Mouse (Mus musculus) frontal cortex, postnatal 10 days (tissue): ENCODE measurements around the gene Dll1.

ENCODE experiments used
- DNase-seq, 2 experiments: peaks; one replicate each; pipeline ENCODE4 v3.0.0; 2022; ENCODE audit warnings: low spot score in 2 of 2, mixed read lengths in 1 of 2

Dll1 gene

DNA sequence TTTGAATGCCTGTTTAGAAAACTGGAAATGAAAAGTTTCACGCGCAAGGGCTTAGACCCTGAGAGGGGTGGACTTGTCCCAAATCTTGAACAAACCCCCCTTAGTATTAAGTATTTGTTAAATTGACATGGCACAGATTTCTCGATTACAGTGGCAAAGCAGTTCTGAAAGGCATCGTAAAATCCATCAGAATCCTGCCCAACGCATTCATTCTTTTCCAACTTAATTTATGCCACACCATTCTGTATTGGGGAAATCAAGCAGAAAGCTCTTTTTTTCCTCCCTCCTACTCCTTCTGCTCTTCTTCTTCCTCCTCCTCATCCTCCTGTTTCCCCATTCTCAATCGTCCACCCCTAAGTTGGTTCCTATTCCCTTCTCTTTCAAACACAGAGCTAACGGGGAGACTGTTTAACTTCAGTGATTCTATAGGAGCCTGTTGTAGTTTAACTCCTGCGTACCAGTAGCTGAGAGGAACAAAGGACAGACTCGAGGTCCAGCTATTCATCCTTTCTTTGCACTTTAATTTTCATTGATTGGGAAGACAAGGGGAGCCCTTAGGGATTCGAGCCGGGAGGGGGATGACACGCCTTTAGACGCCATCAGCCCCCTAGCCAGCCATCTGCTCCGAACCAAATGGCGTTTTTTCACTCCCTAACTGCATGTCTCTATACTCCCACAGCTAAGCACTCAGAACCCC lies 1.9 kb upstream of the Dll1 start:
- DNase-seq = no peak

DNA sequence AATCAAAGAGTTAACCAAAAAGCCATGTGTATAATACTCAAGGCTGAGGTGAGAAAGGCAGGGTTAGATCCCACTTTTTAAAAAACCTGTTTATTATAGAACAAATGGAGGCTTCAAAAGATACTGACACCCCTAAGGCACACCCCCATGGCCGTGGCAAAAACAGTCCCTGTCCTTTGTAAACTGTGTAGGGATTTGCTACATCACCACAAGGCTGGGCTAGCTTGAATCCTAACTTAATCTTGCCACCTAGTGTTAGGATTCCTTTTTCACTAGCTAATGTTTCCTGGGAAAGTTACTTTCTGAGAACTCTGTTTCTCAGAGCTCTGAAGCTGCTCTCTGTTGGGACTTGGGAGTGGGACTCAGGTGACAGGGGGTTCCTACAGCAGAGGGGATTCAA lies 1.2 kb upstream of the Dll1 start:
- DNase-seq = no peak

DNA sequence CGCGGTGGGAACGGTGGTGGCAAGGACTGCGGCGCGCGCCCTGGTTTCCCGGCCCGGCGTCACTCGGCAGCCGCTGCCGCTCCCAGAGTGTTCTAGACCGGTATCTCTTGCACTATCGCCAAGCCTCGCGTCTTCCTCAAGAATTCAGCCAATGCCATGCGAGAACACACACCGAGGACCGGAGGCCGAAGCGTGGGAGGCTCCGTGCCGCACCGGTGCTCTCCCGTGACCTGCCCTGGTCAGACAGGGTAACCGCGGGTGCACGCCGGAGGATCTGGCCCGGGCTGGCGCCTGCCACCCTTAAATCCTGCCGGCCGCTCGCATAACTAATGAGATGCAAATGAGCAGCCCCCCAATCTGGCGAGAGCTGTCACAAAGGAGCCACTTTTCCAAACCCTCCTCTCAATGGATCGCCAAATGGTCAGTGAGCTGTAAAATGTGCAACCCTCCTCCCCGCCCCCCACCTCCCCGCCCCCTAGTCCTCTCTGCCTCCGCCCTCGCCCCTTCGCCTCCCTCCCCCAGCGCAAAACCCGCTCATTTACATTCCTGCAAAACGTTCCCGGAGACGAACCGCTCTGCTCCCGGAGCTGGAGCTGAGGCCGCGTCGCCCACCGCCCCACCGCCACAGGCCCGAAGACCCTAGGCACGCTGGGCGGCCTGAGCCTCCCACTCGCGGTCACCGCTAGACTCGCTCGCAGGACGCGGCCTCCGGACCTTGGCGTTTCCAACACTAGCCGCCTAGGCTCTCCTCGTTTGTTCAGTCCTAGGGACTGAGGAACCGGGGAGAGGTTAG lies 775 bp downstream of the Dll1 start:
- DNase-seq = peak; percentile 58 to 74

- DNase-seq = no peak
Observed at GRCm38 (mm10) chr17:15375224-15375623, 1.4 kb downstream of the Dll1 start.

GRCm38 (mm10) chr17:15374321-15375141 lies 2.1 kb downstream of the Dll1 start:
- DNase-seq = no peak

DNA sequence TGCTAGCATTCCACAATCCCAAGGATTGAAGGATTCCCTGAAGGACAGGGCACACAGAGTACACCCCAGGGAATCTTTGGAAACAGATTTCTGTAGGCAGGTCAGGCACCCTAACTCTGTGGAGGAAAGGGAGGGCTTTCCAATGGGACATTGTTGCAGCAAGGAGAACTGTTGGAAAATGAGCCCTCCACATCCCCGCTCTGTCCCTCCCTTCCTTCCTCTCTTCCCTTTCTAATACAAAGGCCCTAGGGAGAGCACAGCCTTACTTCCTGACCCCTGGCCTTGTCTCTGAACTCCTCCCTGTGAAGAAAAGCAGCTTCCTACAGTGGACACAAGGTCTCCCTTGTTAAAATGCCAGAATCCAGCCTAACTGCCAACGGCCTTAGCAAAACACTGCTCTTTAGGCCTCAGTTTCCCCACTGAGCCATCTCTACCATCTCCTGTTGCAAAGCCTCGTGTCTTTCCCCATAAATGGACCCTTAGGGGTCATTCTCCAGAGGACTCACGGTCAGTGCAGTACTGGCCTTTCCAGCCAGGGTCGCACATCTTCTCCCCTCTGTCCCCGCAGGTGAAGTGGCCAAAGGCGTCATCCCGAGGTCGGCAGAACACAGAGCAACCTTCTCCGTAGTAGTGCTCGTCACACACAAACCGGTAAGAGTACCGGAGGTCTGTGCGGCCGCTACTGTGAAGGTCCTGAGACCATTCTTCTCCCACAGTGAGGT lies 3.6 kb downstream of the Dll1 start:
- DNase-seq = no peak

GRCm38 (mm10) chr17:15371967-15372835 lies 4.5 kb downstream of the Dll1 start:
- DNase-seq = no peak

GRCm38 (mm10) chr17:15370401-15370800 lies 6.3 kb downstream of the Dll1 start:
- DNase-seq = no peak

DNA sequence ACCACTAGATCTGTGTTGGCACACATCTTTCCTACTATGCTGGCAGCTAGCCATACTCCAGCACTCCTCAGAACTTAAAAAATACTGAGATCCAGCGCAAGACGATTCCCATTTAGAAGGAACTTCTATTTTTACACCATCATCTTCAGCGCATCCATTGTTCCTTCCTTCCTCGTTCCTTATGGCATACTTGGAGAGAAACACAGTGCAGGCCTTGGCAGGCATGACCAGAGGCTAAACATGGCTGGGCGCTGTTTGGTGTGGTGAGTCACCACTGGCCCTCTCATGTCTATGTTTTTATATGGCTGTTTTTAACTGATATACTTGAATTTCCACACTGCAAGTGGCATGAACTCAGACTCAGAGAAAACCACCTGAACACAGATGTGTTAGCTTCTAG lies 11.0 kb downstream of the Dll1 start:
- no peak for DNase-seq

GRCm38 (mm10) chr17:15363656-15364055 lies 13.0 kb downstream of the Dll1 start:
- DNase-seq = no peak

DNA sequence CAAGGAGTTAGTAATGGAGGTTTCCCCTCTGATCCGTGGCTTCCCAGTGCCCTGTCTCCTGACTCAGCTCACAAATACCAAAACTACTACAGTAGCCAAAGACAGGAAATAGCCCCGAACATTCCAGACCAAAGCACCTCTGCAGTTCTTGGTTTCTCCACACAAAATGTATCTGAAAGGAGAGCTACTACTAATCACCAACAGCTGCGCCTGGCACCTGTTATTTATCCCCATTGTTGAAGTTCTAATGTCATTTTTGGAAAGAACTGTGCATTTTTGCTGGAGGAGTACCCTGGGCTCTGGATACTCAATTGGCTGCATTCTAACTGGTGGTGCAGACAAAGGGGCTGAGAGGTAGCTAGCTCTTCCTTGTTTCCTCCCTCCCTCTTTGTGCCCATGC lies 19.6 kb downstream of the Dll1 start:
- DNase-seq = no peak

DNA sequence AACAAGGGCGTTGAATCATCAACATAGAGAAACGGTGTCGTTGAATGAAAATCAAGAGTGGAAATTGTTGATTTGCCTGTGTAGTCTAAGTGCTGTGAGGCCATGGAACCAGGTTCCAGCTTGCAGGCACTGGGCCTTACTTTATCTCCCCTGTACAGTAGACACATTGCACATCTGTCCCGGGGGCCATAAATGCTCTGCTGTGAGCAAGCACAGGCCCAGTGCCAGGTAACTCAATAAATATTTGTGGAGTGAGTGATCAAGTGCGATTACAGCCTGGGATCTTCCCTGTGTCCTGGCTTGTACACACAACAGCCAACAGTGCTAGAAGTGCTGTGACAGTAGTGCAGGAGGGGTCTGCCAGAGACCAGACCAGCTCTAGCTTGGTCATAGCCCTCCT lies 20.1 kb downstream of the Dll1 start:
- DNase-seq = no peak

DNA sequence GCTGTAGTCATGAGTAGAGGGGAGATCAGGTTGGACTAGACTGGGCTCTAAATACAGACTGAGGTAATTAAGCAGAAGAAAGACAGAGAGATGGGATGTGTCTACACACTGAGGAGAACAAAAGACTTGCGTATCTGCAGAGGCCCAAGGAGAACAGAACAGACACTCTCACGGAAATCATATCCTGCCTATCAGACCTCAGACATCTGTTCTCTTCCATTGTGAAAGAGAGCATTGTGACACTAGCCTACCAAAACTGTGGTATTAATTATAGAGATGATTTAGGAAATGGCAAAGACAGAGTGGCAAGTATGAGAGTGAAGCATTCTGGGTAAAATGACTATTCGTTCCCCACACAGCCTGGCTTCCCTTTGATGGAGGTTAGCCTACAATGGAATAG lies 21.6 kb downstream of the Dll1 start:
- DNase-seq = no peak

DNA sequence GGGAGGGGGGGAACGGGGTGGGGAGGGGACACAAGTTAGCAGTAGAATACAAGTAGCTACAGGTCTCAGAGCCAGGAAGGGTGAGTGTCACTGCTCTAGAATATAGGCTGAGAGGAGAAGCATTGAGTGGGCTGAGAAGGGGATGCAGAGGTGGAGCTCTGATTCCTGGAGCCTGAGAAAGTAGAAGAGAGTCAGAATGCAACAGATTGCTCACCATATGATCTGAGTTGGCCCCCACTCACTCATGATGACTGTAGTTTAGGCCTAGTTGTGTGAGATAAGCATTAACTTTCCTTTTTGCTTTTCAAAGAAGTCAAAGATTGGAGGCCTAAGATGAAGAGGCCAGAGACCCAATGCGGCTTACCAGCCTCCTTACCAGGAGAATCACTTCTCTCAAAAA lies 22.7 kb downstream of the Dll1 start:
- no peak for DNase-seq

DNA sequence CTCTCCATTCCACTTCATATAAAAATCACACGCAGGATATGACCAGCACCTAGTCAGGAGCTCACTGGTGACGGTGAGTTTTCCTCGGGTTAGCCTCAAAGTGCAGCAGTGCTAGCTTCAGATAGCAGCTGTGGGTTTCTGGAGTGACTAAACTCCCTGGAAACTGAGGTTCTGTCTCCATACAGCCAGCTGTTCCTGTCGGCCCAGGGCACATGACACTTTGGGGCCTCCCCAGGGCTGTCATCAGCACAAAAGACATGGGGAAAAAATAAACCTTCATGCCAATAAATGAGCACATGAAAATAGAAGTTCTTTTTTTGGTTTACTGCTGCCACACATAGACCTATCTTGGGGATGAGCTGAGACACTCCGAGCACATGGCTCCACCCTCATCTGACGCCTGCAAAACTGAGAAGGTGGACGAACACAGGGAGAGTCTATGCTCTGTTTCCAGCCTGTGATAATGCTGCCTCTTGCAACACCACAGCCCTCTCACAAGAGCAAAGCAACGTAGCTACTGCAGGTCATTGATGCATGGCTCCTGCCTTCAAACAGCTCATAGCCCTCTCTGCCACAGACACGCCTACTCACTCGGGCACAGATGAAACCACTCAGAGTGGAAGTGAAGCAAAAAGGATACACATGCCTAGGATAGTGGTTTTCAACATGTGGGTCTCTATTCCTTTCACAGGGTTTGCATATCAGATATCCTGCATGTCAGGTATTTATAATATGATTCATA lies 23.6 kb downstream of the Dll1 start:
- peak in 1 of 2 experiments; percentile 11 for DNase-seq

GRCm38 (mm10) chr17:15350152-15350551 lies 26.5 kb downstream of the Dll1 start:
- DNase-seq = no peak

- no peak for DNase-seq
Observed at GRCm38 (mm10) chr17:15343071-15343822, 33.4 kb downstream of the Dll1 start.

GRCm38 (mm10) chr17:15337906-15338305 lies 38.8 kb downstream of the Dll1 start:
- DNase-seq = no peak

- DNase-seq = no peak
Observed at GRCm38 (mm10) chr17:15329740-15330318, 46.8 kb downstream of the Dll1 start.
